Mouse (Mus musculus): Measurements from ENCODE around the gene Trpc1.
A peak's percentile ranks its signal among the peaks of the same experiment; 100 is the strongest.

Trpc1 gene

GRCm38 (mm10) chr9:95696581-95696980 is 53.6 kb downstream of the Trpc1 start:
- no peak for DNase-seq

- DNase-seq: no peak
These were observed 55.2 kb downstream of the Trpc1 start for GRCm38 (mm10) chr9:95695023-95695422.

GRCm38 (mm10) chr9:95694526-95694925 is 55.6 kb downstream of the Trpc1 start:
- no peak for DNase-seq

GRCm38 (mm10) chr9:95693528-95694100 is 56.6 kb downstream of the Trpc1 start:
- DNase-seq: no peak

- peak; percentile 40 for DNase-seq
These were observed 57.4 kb downstream of the Trpc1 start for GRCm38 (mm10) chr9:95692823-95693222.

- DNase-seq: peak; percentile 44
These were observed 62.1 kb downstream of the Trpc1 start for GRCm38 (mm10) chr9:95688064-95688463.

- DNase-seq: peak; percentile 16
These were observed 64.3 kb downstream of the Trpc1 start for GRCm38 (mm10) chr9:95685660-95686440.

GRCm38 (mm10) chr9:95680691-95681090 is 69.5 kb downstream of the Trpc1 start:
- no peak for DNase-seq

GRCm38 (mm10) chr9:95679966-95680365 is 70.2 kb downstream of the Trpc1 start:
- no peak for DNase-seq

GRCm38 (mm10) chr9:95676021-95676420 is 74.2 kb downstream of the Trpc1 start:
- DNase-seq: no peak

- peak; percentile 62 for DNase-seq
These were observed 75.0 kb downstream of the Trpc1 start for GRCm38 (mm10) chr9:95675064-95675699.

GRCm38 (mm10) chr9:95672760-95673159 is 77.4 kb downstream of the Trpc1 start:
- DNase-seq: no peak

- DNase-seq: no peak
These were observed 77.8 kb downstream of the Trpc1 start for GRCm38 (mm10) chr9:95672331-95672730.

GRCm38 (mm10) chr9:95668306-95668705 is 81.9 kb downstream of the Trpc1 start:
- DNase-seq: no peak

GRCm38 (mm10) chr9:95667836-95668235 is 82.3 kb downstream of the Trpc1 start:
- peak; percentile 17 for DNase-seq

GRCm38 (mm10) chr9:95665835-95666234 is 84.3 kb downstream of the Trpc1 start:
- no peak for DNase-seq

GRCm38 (mm10) chr9:95664290-95664989 is 85.7 kb downstream of the Trpc1 start:
- no peak for DNase-seq

GRCm38 (mm10) chr9:95657941-95658340 is 92.2 kb downstream of the Trpc1 start:
- no peak for DNase-seq
